Mouse (Mus musculus): ENCODE results near the gene E030018B13Rik. TPM values are rescaled to one million over a fixed set of nuclear protein-coding genes. Genes with fewer than 3 reads are reported as not detected.

E030018B13Rik gene
- polyA plus RNA-seq, 1 experiment: not detected

DNA sequence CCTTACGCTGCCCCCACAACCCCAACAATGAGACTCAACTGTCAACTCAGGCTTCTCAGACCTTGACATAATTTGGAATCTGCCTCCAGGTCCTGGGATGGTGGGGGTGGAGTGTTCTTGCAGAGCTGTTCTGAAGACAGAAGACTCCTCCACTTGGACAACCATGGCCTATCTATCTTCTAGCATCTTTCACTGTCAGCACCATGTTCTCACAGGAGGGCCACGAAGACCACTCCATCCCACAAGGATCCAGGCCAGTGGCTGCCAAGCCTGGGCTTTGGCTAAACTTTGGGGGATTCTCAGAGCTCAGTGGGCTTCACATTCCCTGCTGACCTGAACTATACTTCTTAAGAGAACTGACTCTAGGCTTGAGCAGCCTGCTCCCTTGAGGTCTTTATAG lies 1.8 kb upstream of the E030018B13Rik start:
- no peak for DNase-seq (ENCODE audit: low spot score)

DNA sequence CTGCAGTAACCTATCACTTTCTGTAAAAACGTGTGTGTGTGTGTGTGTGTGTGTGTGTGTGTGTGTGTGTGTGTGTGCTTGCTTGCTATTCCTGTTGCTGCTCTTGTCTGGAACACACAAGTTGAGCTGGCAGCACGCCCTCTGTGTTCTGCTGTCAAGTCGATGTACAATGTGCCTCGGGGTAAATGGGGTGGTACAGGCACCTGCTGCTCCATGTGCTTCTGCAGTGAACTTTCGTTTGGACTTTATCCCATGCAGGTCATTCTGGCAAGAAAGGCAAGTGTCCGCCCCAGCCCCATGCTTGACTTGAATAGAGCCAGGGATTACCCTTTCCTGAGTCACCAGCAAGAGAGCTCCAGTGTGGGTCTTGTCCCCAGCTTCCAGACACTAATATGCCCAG lies 1.0 kb downstream of the E030018B13Rik start:
- DNase-seq (ENCODE audit: low spot score): no peak

DNA sequence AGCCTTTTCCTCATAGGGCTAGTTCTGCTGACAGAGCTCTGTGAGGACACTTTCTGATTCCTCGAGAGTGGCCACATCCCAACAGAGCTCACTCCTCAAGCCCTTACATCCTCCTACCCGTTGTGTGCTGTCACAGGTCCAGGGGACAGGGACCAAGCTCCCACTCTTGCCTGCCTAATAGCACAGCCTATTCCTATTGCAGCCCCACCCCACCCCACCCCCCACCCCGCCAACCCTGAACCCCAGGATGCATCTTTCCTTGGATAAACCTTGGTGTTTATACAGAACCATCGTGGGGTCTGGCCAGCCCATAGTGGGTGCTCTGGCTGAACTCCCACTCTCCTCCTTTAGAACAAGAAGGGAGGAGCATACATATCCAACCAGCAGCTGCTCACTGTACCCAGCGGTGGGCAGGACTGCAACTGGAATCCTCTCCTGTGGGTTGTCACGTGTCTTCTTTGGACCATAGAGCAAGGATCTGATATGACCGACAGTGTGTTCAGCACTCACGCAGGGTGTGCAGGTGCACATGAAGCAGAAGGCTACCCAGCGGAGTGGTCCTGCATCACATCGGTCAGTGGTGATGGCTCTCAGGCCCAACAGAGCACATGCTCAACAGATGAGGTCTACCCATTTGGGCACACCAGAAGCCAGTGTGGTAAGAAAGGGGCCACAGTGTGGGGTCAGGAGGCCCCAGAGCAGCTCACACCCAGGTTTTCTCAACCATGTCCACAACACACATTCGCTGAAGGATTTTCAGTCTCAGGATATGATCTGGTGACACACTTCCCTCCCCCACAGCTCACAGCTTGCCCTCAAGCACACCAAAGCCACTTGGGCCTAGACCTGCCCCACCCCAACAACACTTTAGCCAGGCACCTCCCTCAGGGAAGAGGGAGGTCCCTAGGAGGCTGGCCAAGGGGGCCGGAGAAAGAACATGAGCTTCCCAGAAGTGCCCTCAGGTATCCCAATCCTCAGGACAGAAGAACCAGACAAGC lies 2.4 kb downstream of the E030018B13Rik start:
- DNase-seq (ENCODE audit: low spot score): no peak

DNA sequence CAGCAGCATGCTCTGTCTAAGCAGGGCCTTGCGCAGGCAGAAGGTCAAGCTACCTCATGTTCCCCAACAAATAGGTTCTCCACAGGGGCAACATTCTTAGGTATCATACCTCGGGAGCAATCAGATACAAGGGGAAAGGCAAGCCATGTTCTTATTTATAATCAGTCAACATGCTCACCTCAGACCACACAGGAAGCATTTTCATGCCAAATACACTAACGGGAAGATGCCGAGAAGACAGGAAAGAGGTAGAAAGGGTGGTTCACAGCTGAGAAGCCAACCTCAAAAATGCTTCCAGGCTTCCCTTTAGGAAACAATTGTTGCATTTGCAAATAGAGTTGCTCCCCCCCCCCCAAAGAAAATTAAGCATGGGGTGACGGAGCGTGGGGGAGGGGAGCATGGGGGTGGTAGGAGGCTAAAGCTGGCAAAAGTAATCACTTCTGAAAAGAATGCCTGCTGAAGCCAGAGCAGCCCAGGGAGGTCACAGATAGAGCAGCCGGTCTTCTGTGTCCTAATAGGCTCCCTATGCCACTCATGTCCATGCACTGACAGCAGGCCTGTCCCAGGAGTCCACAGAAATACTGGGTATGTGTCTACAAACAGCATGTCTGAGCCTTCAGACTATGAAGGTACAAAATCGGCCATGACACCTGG lies 5.4 kb downstream of the E030018B13Rik start:
- no peak for DNase-seq (ENCODE audit: low spot score)

DNA sequence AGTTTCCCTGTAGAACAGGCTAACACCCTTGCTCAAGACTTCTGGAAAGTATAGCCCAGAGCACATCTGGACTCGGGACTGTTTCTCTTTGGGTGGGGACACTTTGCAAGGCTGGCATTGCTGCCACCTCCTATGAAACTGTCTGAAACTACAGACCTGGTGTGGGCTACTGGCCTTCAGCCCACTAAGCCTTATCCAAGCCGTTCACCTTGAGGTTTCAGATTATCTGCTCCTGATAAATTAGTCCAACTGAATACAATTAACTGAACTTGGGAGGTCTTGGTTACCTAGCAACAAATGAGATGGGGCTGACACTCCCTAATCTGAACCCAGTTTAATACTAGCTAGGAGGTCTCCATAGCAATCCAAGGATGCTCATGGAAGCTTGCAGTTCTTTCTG lies 5.9 kb downstream of the E030018B13Rik start:
- no peak for DNase-seq (ENCODE audit: low spot score)

DNA sequence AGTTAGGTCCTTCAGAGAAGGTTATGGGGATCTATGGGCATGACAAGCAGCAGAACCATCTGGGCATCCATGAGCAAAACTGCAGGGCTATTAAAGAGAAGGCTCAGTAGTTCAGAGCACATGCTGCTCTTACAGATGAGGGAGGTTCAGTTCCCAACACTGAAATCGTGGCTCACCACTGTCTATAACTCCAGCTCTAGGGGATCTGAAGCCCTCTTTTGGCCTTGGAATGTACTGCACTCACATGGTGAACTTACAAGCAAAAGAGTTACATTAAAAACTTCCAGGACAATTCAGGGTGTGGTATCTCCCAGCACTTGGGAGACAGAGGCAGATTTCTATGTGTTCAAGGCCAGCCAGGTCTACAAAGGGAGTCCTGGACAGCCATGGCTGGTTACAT lies 6.3 kb downstream of the E030018B13Rik start:
- no peak for DNase-seq (ENCODE audit: low spot score)

DNA sequence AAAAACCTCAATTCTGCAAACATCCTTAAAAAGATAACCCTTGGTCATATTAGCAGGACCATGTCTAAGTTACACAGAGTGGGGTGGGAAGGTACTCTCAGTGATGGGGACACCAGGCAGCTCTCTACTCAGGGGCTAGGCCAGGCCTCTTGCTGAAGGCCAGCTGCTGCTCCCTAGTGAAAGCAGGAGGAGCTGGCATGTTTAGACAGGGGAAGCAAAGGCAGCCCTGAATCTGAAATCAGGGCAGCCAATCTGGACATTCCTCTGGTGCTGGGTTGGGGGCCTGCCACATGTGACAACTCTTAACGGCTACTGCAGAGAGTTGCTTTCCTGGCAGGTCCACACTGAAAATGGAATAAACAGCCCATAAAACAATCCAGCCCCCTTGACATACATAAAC lies 7.5 kb downstream of the E030018B13Rik start:
- DNase-seq (ENCODE audit: low spot score): no peak

DNA sequence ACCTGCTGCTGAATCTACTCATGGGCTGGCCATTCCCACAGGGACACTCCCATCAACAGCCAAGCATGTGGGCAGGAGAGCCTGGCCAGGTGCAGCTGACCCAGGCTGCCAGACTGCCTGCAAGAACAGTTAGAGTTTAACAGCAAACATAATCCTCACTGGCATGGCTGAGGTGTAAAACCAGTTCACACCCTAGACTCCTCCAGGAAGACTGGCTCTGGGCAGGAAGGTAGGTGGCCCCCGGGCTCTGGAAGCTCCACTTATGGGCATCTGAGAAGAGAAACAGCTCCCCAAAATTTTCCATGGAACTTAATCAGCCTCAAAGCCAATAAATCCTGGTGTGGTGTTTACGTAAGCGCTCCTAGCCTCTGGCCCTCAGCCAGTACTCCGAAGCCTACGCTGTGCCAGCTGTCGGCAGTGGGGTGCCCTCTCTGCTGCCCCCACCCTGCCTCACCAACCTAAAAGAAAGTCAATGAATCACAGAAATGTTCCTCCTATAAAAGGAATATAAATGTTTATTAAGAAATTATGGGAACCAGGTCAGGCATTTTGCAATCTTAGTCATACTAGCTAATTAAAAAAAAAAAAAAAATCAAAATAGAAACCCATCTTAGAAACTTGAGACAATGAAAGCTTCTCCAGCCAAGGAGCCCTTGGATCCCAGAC lies 8.2 kb downstream of the E030018B13Rik start:
- DNase-seq (ENCODE audit: low spot score): peak; percentile 52

DNA sequence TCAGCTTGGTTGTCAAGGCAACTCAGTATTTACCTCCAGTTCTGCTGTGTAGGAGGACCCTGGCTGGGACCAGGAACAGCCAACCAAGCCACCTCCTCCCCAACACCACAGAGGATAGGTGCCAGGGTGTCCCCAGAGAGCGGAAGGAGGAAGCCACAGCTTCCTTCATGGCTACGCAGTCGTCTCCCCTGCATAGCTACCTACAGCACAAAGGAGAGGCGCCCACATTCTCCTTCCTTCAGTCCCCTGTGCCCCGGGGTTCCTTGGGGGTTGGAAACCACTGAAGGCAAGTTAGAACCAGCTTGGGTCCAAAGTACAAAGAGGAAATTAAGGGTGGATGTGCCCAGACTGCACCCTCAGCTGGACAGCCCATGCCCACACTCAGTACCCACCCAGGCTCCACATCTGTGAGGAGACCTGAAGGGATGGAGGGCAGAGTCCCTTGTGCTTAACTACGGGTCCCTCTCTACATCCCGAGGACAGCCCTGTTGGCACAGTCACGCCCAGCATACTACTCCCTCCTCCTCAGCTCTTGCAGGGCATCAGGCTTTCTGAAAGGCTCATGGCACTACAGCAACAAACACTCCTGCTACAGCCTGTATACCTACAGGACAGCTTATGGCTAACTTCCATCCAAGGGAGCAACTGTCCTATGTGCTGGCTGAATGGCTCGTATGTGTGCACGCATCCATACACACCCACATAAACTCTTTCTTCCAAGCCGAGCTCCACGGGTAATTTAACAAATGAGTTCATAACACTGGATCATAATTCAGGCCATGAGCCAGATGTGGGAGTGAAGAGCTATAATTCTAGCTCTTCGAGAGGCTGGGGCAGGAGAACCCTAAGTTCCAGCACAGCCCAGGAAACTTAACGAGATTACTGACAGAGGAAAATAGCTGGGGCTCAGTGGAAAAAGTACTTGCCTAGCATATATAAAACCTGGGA lies 9.0 kb downstream of the E030018B13Rik start:
- no peak for DNase-seq (ENCODE audit: low spot score)

DNA sequence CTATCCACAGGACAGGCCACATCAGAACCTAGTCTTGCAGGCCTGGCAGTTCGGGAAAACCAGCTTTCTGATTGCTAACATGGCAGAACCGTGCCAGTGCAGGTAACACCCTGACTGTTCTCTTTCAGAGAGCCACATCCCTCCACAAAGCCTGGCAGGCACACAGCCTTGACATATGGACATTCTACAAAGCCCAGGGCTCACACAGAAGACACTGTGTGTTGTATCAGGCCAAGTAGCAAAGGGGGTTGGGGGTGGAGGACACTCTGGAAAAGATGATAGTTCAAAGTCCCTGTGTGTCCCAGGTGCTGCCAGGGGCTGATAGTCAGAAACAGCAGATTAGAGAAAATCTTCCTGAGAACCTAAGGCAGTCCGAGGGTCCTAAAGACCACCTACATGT lies 9.8 kb downstream of the E030018B13Rik start:
- DNase-seq (ENCODE audit: low spot score): no peak

DNA sequence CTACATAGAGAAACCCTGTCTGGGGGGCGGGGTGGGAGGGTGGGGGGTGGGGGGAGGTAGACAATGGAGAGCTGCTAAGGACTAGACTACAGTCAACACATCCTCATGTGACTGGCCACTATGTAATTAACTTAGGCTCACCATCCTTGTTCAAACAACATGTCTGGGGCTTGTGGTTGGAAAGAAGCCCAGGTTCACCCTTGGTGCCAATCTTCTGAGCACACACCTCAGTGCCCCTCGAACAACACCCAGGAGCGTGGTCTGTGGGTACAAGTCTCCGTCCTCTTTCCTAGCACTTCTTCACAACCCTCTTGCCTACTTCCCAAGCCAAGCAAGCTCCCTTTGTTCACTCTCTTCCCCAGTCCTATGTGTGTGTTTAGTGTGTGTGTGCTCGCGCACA lies 10.5 kb downstream of the E030018B13Rik start:
- DNase-seq (ENCODE audit: low spot score): no peak

DNA sequence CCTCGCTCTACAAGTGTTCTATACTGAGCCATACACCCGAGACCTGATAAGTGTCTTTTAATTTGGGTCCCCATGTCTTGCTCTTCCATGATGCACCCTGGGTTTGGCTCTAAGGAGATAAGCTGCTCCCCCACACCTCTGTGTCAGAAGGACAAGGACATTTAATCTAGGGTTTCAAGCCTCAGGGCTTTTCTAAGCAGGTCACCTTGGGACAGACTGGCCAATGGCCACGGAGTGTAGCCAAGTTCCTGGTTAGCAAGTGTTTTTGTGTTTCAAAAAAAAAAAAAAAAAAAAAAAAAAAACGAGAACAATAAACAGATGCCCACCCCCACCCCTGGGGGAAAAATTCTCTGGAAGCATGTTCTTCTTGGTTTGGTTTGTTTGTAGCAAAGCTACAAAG lies 12.4 kb downstream of the E030018B13Rik start:
- no peak for DNase-seq (ENCODE audit: low spot score)

DNA sequence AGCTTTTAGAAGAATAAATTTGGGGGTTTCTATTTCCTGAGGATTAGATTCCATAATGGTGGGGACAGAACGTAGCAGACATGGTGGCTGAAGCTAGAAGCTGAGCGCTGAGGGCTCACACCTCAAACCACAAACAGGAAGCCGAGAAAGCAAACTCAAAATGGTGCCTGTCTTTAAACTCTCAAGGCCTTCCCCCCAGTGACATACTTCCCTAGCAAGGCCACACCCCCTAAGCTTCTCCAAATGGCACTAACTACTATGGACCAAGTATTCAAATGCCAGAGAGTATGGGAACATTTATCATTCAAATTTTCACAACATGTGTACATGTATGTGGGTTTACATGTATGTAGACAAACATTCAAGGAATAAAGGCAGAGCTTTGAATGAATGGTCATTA lies 13.5 kb downstream of the E030018B13Rik start:
- no peak for DNase-seq (ENCODE audit: low spot score)

DNA sequence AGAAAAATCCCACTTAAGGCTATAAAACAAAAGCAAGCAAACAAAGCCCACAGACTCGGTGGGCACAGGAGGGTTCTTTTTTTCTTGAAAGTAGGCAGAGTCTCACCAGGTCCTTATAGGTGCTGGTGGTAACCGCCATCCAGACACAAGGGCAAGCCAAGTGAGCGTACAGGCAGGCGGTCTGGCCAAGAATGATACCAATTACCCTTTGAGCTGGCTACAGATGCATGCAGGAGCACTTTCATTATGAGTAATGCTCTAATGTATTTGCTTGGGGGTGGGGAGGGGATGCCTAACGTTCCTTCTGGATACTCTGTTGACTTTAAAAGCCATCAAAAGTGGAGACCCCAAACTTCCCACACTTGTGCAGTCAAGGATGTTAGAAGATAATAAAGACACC lies 14.1 kb downstream of the E030018B13Rik start:
- no peak for DNase-seq (ENCODE audit: low spot score)

DNA sequence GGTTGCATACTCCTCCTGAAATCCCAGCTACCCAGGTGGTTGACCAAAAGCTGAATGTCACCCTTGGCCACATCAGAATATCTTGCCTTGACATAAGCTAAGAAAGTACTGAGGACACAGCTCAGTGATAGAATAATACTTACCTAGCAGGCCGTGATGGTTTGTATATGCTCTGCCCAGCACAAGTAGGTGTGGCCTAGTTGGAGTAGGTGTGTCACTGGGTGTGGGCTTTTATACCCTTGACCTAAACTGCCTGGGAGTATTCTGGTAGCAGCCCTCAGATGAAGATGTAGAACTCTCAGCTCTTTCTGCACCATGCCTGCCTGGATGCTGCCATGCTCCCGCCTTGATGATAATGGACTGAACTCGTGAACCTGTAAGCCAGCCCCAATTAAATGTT lies 15.8 kb downstream of the E030018B13Rik start:
- no peak for DNase-seq (ENCODE audit: low spot score)

DNA sequence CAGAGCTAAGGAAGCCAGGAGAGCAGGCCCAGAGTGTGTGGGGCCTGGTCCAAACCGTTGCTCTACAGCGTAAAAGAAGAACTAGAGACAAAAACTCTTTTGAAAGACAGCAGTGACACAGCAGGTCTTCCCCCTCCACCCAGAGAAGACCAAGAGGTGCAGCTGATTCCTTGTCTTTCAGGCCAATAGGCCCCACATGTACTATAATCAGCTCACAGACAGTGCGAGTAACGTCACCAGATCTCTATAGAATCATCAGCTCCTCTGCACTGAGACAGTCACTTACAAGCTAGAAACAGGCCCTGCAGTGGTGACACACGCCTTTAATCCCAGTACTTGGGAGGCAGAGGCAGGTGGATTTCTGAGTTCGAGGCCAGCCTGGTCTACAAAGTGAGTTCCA lies 17.2 kb downstream of the E030018B13Rik start:
- no peak for DNase-seq (ENCODE audit: low spot score)

DNA sequence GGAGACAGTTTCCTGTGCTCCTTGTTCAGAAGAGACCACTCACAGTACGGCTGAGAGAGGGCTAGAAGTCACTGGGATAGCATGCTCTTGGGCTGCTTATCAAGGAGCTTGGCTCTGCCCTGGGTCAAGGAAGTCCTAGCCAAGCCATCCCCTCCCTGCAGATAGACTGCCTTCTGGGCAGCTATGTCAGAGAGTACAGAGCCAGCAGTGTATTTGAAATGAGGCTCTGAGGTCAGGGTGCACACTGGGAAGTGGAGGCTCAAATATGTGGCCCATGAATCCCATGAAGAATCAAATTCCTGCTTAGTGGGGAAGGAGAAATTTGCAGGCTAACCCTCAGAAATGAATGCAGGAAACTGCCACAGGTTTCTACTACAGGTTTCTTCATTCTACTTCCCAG lies 17.9 kb downstream of the E030018B13Rik start:
- DNase-seq (ENCODE audit: low spot score): no peak

DNA sequence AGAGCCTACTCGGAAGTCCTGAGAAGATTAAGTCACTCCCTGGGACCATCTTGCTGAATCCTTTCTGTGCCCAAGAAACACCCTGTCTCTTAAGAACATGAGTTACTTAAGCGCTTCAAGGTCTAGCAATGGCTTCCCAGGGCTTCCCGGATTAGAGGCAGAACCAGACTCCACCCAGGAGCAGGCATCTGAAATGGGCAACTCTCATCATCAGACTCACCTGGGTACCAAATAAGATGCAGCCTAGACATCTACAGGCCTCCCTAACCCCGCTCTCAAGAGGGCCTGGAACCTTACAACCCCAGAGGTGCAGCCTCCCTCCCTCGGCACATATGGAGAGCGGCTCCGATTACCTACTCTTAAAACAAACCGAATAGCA lies 19.1 kb downstream of the E030018B13Rik start:
- no peak for DNase-seq (ENCODE audit: low spot score)

DNA sequence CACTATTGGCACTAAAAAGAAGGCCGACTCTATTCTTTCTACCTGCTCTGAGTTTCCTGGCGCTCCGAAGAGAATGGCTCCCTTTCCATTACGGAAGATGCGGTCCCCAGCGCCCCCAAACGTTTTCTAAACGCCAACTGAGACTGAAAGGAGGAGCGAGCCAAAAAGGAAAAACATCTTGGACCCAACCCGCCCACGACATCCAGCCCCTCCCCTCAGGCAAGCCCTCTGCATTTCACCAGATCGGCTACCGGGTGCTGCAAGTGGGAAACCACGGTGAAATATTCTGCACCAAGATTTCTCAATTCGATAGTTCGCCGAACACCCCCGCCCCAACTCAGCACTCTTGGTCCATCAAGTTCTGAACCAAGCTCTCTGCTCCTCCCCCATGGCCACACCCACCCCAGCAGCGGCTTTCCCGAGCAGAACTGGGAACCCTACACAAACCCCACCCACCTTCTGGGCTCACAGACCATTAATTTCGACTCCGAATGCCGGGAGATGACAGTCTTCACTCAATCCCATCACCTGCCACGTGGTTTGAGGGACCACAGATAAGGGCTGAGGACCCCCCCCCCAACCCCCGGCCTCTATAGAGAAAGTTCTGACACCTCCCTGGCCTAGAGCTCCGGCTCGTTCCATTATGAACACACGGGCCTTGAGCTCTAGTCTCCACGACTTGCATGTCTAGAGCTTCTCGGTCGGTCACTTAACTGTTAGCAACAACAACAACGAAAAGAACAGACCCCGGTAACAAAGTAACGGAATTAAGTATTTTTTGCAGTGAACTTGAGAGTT lies 19.7 kb downstream of the E030018B13Rik start:
- DNase-seq (ENCODE audit: low spot score): peak; percentile 58

DNA sequence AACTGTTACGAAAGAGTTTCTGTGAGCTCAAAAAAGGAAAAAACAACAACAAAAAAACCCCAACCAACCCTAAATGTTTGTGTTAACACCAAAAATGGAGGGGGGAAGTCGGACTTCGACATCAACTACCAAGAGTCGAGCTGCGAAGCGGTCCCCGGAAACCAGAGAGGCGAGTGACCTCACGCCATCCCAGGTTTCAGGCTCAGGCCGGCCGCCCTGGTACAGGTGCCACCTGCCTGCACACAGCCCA lies 20.3 kb downstream of the E030018B13Rik start:
- DNase-seq (ENCODE audit: low spot score): no peak
